Mouse (Mus musculus) CH12.LX (cell line): ENCODE measurements around the gene Endog. TPM values are rescaled to one million over a fixed set of nuclear protein-coding genes. Genes with fewer than 3 reads are reported as not detected.
A peak's percentile ranks its signal among the peaks of the same experiment; 100 is the strongest.

Experiments used
- DNase-seq: peaks from one replicate; pipeline ENCODE4 v3.0.0-alpha.2; 2013; ENCODE audit errors: extremely low read depth
- H3K27ac ChIP-seq: 2 replicates; pipeline ENCODE4 v1.5.1; 2012; ENCODE audit warnings: low read depth, mild to moderate bottlenecking, control low read depth, moderate library complexity; ENCODE audit not compliant: insufficient read depth
- H3K27me3 ChIP-seq: replicated peaks from 2 replicates; pipeline ENCODE3; 2012; ENCODE audit warnings: inconsistent platforms
- H3K36me3 ChIP-seq, 2 experiments: replicated peaks in 1 of 2; 2 replicates each; pipeline versions ENCODE3 to v1.6.1; 2012; ENCODE audit warnings: inconsistent platforms in 1 of 2, low read length in 1 of 2, mild to moderate bottlenecking in 1 of 2, mixed read lengths in 1 of 2, moderate library complexity in 1 of 2; ENCODE audit not compliant: control insufficient read depth in 1 of 2, insufficient read depth in 1 of 2
- H3K4me1 ChIP-seq, 2 experiments: 2 replicates each; pipeline ENCODE4 v1.6.1; 2012; ENCODE audit warnings: inconsistent platforms in 1 of 2, moderate library complexity in 1 of 2; ENCODE audit not compliant: insufficient read depth in 2 of 2, control insufficient read depth in 1 of 2
- H3K4me2 ChIP-seq: 2 replicates; pipeline ENCODE4 v1.6.1; 2012; ENCODE audit warnings: low read depth, mild to moderate bottlenecking, control low read depth; ENCODE audit not compliant: poor library complexity, insufficient read depth, severe bottlenecking
- H3K4me3 ChIP-seq, 3 experiments: fragments of 150-350 bp in 1 of 3; sonication (generic) in 1 of 3; replicated peaks in 1 of 3; 2 replicates each; pipeline versions ENCODE3 to v1.5.1; 2011 to 2012; ENCODE audit warnings: low read depth in 2 of 3, low read length in 2 of 3, mild to moderate bottlenecking in 2 of 3, moderate library complexity in 2 of 3, control low read depth in 1 of 3, improper control_type of control experiment in 1 of 3, inconsistent platforms in 1 of 3, mixed read lengths in 1 of 3; ENCODE audit not compliant: poor library complexity in 1 of 3
- H3K79me2 ChIP-seq: replicated peaks from 2 replicates; pipeline ENCODE4 v1.6.1; 2012; ENCODE audit warnings: mild to moderate bottlenecking, moderate library complexity; ENCODE audit not compliant: control insufficient read depth, poor library complexity, insufficient read depth, severe bottlenecking; ENCODE audit errors: extremely low read depth
- H3K9ac ChIP-seq: 2 replicates; pipeline ENCODE4 v1.6.1; 2012; ENCODE audit warnings: low read depth, mild to moderate bottlenecking, control low read depth, moderate library complexity; ENCODE audit not compliant: insufficient read depth
- H3K9me3 ChIP-seq: replicated peaks from 2 replicates; pipeline ENCODE3; 2012; ENCODE audit warnings: low read length, inconsistent platforms, mixed read lengths
- BHLHE40 ChIP-seq: IDR thresholded peaks from 2 replicates; pipeline ENCODE4 v1.6.1; 2011; ENCODE audit warnings: mild to moderate bottlenecking, low read depth, low read length, improper control_type of control experiment
- CHD1 ChIP-seq: IDR thresholded peaks from 2 replicates; pipeline ENCODE4 v1.6.1; 2012; ENCODE audit warnings: low read depth, low read length, improper control_type of control experiment, inconsistent platforms
- CHD2 ChIP-seq: IDR thresholded peaks from 2 replicates; pipeline ENCODE4 v1.6.1; 2011; ENCODE audit warnings: low read length, improper control_type of control experiment
- CTCF ChIP-seq, 2 experiments: IDR thresholded peaks in 1 of 2; conservative IDR thresholded peaks in 1 of 2; 2 replicates each; pipeline ENCODE4 v1.5.1; 2011 to 2012; ENCODE audit warnings: low read depth in 2 of 2, low read length in 2 of 2, improper control_type of control experiment in 1 of 2, inconsistent platforms in 1 of 2, mild to moderate bottlenecking in 1 of 2, moderate library complexity in 1 of 2
- E2F4 ChIP-seq: IDR thresholded peaks from 2 replicates; pipeline ENCODE4 v1.6.1; 2011; ENCODE audit warnings: low read depth, low read length, improper control_type of control experiment; ENCODE audit not compliant: insufficient replicate concordance
- ELF1 ChIP-seq: IDR thresholded peaks from 2 replicates; pipeline ENCODE4 v1.6.1; 2014; ENCODE audit warnings: low read depth, mild to moderate bottlenecking, inconsistent platforms, low read length, improper control_type of control experiment
- EP300 ChIP-seq: IDR thresholded peaks from 2 replicates; pipeline ENCODE4 v1.6.1; 2011; ENCODE audit warnings: low read length, improper control_type of control experiment
- ETS1 ChIP-seq: conservative IDR thresholded peaks from 2 replicates; pipeline ENCODE4 v1.6.1; 2012; ENCODE audit warnings: low read depth, mild to moderate bottlenecking, inconsistent platforms, low read length, improper control_type of control experiment, moderate library complexity
- GABPA ChIP-seq: IDR thresholded peaks from 2 replicates; pipeline ENCODE4 v1.6.1; 2012; ENCODE audit warnings: low read depth, low read length, improper control_type of control experiment, inconsistent platforms; ENCODE audit not compliant: insufficient replicate concordance
- HCFC1 ChIP-seq: IDR thresholded peaks from 2 replicates; pipeline ENCODE4 v1.6.1; 2012; ENCODE audit warnings: low read depth, mild to moderate bottlenecking, inconsistent platforms, low read length, improper control_type of control experiment
- IRF4 ChIP-seq: IDR thresholded peaks from 2 replicates; pipeline ENCODE4 v1.6.1; 2014; ENCODE audit warnings: low read depth, mild to moderate bottlenecking, inconsistent platforms, low read length, improper control_type of control experiment
- JUN ChIP-seq: IDR thresholded peaks from 2 replicates; pipeline ENCODE4 v1.6.1; 2011; ENCODE audit warnings: low read depth, mild to moderate bottlenecking, low read length, improper control_type of control experiment, moderate library complexity; ENCODE audit not compliant: insufficient read depth
- JUND ChIP-seq: conservative IDR thresholded peaks from 2 replicates; pipeline ENCODE4 v1.6.1; 2011; ENCODE audit warnings: low read depth, low read length, improper control_type of control experiment
- KAT2A ChIP-seq: IDR thresholded peaks from 2 replicates; pipeline ENCODE4 v1.6.1; 2012; ENCODE audit warnings: low read length, improper control_type of control experiment, inconsistent platforms; ENCODE audit not compliant: insufficient replicate concordance
- MAFK ChIP-seq: IDR thresholded peaks from 2 replicates; pipeline ENCODE4 v1.6.1; 2011; ENCODE audit warnings: low read length, improper control_type of control experiment; ENCODE audit not compliant: insufficient replicate concordance
- MAX ChIP-seq: IDR thresholded peaks from 2 replicates; pipeline ENCODE4 v1.6.1; 2011; ENCODE audit warnings: low read length, improper control_type of control experiment
- MAZ ChIP-seq: IDR thresholded peaks from 2 replicates; pipeline ENCODE4 v1.6.1; 2012; ENCODE audit warnings: low read depth, mild to moderate bottlenecking, inconsistent platforms, low read length, improper control_type of control experiment, moderate library complexity
- MEF2A ChIP-seq: IDR thresholded peaks from 2 replicates; pipeline ENCODE4 v1.6.1; 2014; ENCODE audit warnings: low read depth, mild to moderate bottlenecking, inconsistent platforms, low read length, improper control_type of control experiment, borderline replicate concordance
- MXI1 ChIP-seq: IDR thresholded peaks from 2 replicates; pipeline ENCODE4 v1.6.1; 2011; ENCODE audit warnings: mild to moderate bottlenecking, low read depth, low read length, improper control_type of control experiment
- MYC ChIP-seq: IDR thresholded peaks from 2 replicates; pipeline ENCODE4 v1.6.1; 2011; ENCODE audit warnings: low read depth, mild to moderate bottlenecking, improper control_type of control experiment, low read length
- NELFE ChIP-seq: IDR thresholded peaks from 2 replicates; pipeline ENCODE4 v1.6.1; 2011; ENCODE audit warnings: low read depth, low read length, improper control_type of control experiment
- NRF1 ChIP-seq: IDR thresholded peaks from 2 replicates; pipeline ENCODE4 v1.6.1; 2014; ENCODE audit warnings: low read depth, mild to moderate bottlenecking, inconsistent platforms, low read length, improper control_type of control experiment, moderate library complexity
- PAX5 ChIP-seq: IDR thresholded peaks from 2 replicates; pipeline ENCODE4 v1.6.1; 2012; ENCODE audit warnings: low read length, inconsistent platforms, mixed read lengths
- POLR2A ChIP-seq: IDR thresholded peaks from 2 replicates; pipeline ENCODE4 v1.6.1; 2011; ENCODE audit warnings: low read depth, mild to moderate bottlenecking, improper control_type of control experiment, low read length
- POLR2AphosphoS2 ChIP-seq: IDR thresholded peaks from 2 replicates; pipeline ENCODE4 v1.6.1; 2011; ENCODE audit warnings: low read depth, low read length, improper control_type of control experiment
- RAD21 ChIP-seq: IDR thresholded peaks from 2 replicates; pipeline ENCODE4 v1.6.1; 2011; ENCODE audit warnings: low read depth, mild to moderate bottlenecking, low read length, improper control_type of control experiment, moderate library complexity
- RCOR1 ChIP-seq: conservative IDR thresholded peaks from 2 replicates; pipeline ENCODE4 v1.6.1; 2012; ENCODE audit warnings: low read depth, mild to moderate bottlenecking, inconsistent platforms, low read length, improper control_type of control experiment
- SIN3A ChIP-seq: IDR thresholded peaks from 2 replicates; pipeline ENCODE4 v1.6.1; 2012; ENCODE audit warnings: low read length, improper control_type of control experiment, inconsistent platforms
- SMC3 ChIP-seq: IDR thresholded peaks from 2 replicates; pipeline ENCODE4 v1.6.1; 2011; ENCODE audit warnings: low read depth, low read length, improper control_type of control experiment
- TBP ChIP-seq: conservative IDR thresholded peaks from 2 replicates; pipeline ENCODE4 v1.6.1; 2011; ENCODE audit warnings: low read depth, low read length, improper control_type of control experiment
- TCF12 ChIP-seq: IDR thresholded peaks from 2 replicates; pipeline ENCODE4 v1.6.1; 2014; ENCODE audit warnings: low read depth, mild to moderate bottlenecking, inconsistent platforms, low read length, improper control_type of control experiment
- UBTF ChIP-seq: IDR thresholded peaks from 2 replicates; pipeline ENCODE4 v1.6.1; 2012; ENCODE audit warnings: low read depth, mild to moderate bottlenecking, inconsistent platforms, low read length, improper control_type of control experiment, moderate library complexity
- USF1 ChIP-seq: IDR thresholded peaks from 2 replicates; pipeline ENCODE4 v1.6.1; 2014; ENCODE audit warnings: low read depth, mild to moderate bottlenecking, inconsistent platforms, low read length, improper control_type of control experiment
- USF2 ChIP-seq: conservative IDR thresholded peaks from 2 replicates; pipeline ENCODE4 v1.6.1; 2011; ENCODE audit warnings: low read depth, low read length, improper control_type of control experiment
- ZC3H11A ChIP-seq: IDR thresholded peaks from 2 replicates; pipeline ENCODE4 v1.6.1; 2012; ENCODE audit warnings: low read depth, mild to moderate bottlenecking, inconsistent platforms, low read length, improper control_type of control experiment
- ZKSCAN1 ChIP-seq: IDR thresholded peaks from 2 replicates; pipeline ENCODE4 v1.6.1; 2012; ENCODE audit warnings: low read depth, inconsistent platforms, low read length, improper control_type of control experiment, borderline replicate concordance
- ZMIZ1 ChIP-seq: IDR thresholded peaks from 2 replicates; pipeline ENCODE4 v1.6.1; 2012; ENCODE audit warnings: low read depth, mild to moderate bottlenecking, inconsistent platforms, low read length, improper control_type of control experiment
- ZNF384 ChIP-seq: IDR thresholded peaks from 2 replicates; pipeline ENCODE4 v1.6.1; 2012; ENCODE audit warnings: low read depth, low read length, improper control_type of control experiment, inconsistent platforms
- dilution Hi-C: fragments of 300-500 bp; cut with MboI; formaldehyde crosslinking; loops from 2 replicates; pipeline ENCODE4 v1.14.3; 2020; ENCODE audit warnings: low sequenced_read_pairs; ENCODE audit not compliant: extremely low pct_unique_long_range_greater_than_20kb, extremely low pct_ligation_motif_present
- in situ Hi-C: fragments of 300-500 bp; cut with MboI; formaldehyde crosslinking; loops from 3 replicates; pipeline ENCODE4 v1.14.3; 2019; ENCODE audit warnings: low sequenced_read_pairs, low pct_ligation_motif_present, low pct_unique_long_range_greater_than_20kb, mixed read lengths
- polyA plus RNA-seq: library from polyadenylated mRNA; unstranded; fragments of >175 nt; gene quantifications from 2 replicates; pipeline ENCODE4 v1.2.1, GENCODE M21; 2012; ENCODE audit warnings: low read depth; ENCODE audit not compliant: insufficient read length
- total RNA-seq, 2 experiments: library from RNA; depleted of rRNA; stranded (reverse); fragments of 300-350 nt in 1 of 2; fragments of >200 nt in 1 of 2; gene quantifications; 2 replicates each; pipeline ENCODE4 v1.2.3; 2012 to 2014

The Endog gene
- total and polyA plus RNA-seq, 3 experiments, result 9.2 TPM; not detected in 2

DNA sequence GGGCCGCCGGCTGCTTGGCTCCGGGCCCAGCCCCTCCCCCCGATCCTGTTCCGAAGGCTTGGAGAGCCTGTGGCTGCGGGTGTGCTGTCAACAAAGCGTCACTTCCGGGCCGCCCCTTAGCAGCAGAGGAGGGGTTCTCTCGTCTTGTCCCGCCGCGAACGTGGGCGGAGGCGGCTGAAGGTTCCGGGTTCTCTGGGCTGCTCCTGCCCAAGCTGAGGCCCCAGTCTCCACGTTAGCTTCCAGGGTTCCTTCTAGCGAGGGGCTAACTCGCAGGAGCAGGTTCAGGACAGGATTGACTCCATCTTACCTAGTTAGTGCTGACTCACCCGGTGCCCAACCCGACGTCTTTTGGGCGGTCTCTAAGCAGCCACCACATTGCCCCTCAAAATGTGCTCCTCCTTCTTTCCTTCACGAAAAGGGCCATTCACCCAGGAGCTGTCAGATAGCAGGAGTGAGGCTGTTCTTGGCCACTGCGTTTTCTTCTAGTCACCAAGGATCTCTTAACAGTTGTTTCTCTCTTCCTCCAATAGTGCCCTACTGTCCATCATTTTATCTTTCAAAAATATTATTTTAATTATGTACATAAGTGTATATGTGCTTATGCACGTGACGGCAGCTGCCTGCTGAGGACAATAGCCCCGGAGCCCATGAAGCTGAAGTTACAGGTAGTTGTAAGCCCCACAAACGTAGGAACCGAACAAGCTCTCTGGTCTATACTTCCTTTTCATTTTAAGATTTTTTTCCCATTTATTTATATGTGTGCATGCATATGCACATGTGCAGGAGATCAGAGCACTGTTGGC, 46.6 kb upstream of the Endog start, which contains the start of gene Zer1:
TSS of gene Zer1 (minus strand) at position 114 of the 803 bp plus-strand sequence.
- H3K9ac ChIP-seq, result peak within 1 kb of the TSS; percentile 86
- in situ Hi-C loops, result loop anchor here (5.0 kb wide), 1 partner anchor 48 kb away; the partner anchor contains the start of gene Endog
- peaks cover 0 to 24% of the 10 kb centered on the region in 2 experiments for H3K36me3 ChIP-seq
- H3K27me3 ChIP-seq, result no peaks in the 10 kb centered on the region
- TF ChIP-seq MAFK (no peak), CHD1 (no peak), ZKSCAN1 (no peak), KAT2A (peak; percentile 72; the same call in 1 of the 2 replicates), ZNF384 (no peak), BHLHE40 (peak; percentile 74), JUN (no peak), GABPA (no peak; the same call in 1 of the 2 replicates), JUND (no peak), ZC3H11A (no peak), SMC3 (no peak), RAD21 (no peak), ELF1 (peak; percentile 86), POLR2AphosphoS2 (peak; percentile 47; the same call in 1 of the 2 replicates), HCFC1 (peak; percentile 88), MEF2A (peak; percentile 61), MAZ (peak; percentile 74), SIN3A (peak; percentile 91), ZMIZ1 (peak; percentile 77), USF2 (no peak), POLR2A (peak; percentile 91), E2F4 (no peak), MYC (peak; percentile 37; the same call in 1 of the 2 replicates), CTCF (conservative IDR thresholded peaks at IDR 0.05 in 1 of 2, IDR thresholded peaks at IDR 0.05 in 1 of 2; ENCODE audit: low read depth in 2 of 2, low read length in 2 of 2) (no peak), USF1 (no peak), TCF12 (peak; percentile 90), ETS1 (peak; percentile 48), RCOR1 (no peak), MAX (no peak), PAX5 (no peak), NRF1 (peak; percentile 45), NELFE (peak; percentile 87), UBTF (no peak), CHD2 (peak; percentile 71; the same call in 1 of the 2 replicates), EP300 (no peak), IRF4 (peak; percentile 46; the same call in 1 of the 2 replicates), TBP (no peak; the same call in 1 of the 2 replicates), MXI1 (peak; percentile 79)
- peak within 1 kb of the TSS; percentile 35 for H3K27ac ChIP-seq
- H3K4me3 ChIP-seq, result peak within 1 kb of the TSS; percentile 76 to 94 (median 88)
- H3K9me3 ChIP-seq, result no peaks in the 10 kb centered on the region
- peaks cover 4 to 34% of the 10 kb centered on the region in 2 experiments for H3K4me1 ChIP-seq
- peak within 1 kb of the TSS; percentile 63 for H3K4me2 ChIP-seq
- peak; percentile 90 for DNase-seq
- no peaks in the 10 kb centered on the region for H3K79me2 ChIP-seq
- dilution Hi-C loops, result no loop called here
